Mouse (Mus musculus): Measurements from ENCODE around the gene Decr2. TPM values are rescaled to one million over a fixed set of nuclear protein-coding genes. Genes with fewer than 3 reads are reported as not detected.
A peak's percentile ranks its signal among the peaks of the same experiment; 100 is the strongest.

Gene Decr2
- polyA plus RNA-seq, 1 experiment from 2014 or later: 34.3 TPM

DNA sequence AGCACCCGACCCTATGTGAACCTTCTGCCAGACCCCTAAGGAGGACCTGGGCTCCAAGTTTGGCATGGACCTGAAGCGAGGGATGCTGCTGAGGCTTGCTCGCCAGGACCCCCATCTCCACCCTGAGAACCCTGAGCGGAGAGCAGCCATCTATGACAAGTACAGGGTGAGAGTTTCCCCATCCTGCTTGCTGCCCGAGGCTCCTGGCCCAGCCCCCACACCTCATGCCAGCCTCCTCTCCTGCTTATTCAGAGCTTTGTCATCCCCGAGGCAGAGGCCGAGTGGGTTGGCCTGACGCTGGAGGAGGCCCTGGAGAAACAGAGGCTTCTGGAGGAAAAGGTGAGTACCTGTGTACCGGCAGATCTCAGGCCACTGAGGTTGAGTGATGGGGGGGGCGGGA is 35.1 kb upstream of the Decr2 start:
- H3K27me3 ChIP-seq (ENCODE audit: control insufficient read depth, insufficient read depth, low read length): no peaks in the 10 kb centered on the region
- H3K9me3 ChIP-seq (replicated peaks; ENCODE audit: control insufficient read depth, low read length): no peaks in the 10 kb centered on the region
- 89% methylated on average over 10 of the region's 10 CpGs for WGBS (ENCODE audit: insufficient replicate concordance)
- no peak overlapping the region for H3K27ac ChIP-seq (ENCODE audit: low read depth, low read length)
- H3K4me3 ChIP-seq (ENCODE audit: low read depth, low read length): no peak overlapping the region
- H3K9ac ChIP-seq (ENCODE audit: low read depth, low read length): no peak overlapping the region
- H3K4me1 ChIP-seq (ENCODE audit: control insufficient read depth, insufficient read depth, low read length): peaks cover 8% of the 10 kb centered on the region; the same call in 1 of the 2 replicates
- ATAC-seq (replicated peaks; ENCODE audit: insufficient number of reproducible peaks, low FRiP score, low TSS enrichment): no peak
- H3K36me3 ChIP-seq (ENCODE audit: control insufficient read depth, insufficient read depth, low read length): peaks cover 28% of the 10 kb centered on the region
- H3K4me2 ChIP-seq: no peak overlapping the region

DNA sequence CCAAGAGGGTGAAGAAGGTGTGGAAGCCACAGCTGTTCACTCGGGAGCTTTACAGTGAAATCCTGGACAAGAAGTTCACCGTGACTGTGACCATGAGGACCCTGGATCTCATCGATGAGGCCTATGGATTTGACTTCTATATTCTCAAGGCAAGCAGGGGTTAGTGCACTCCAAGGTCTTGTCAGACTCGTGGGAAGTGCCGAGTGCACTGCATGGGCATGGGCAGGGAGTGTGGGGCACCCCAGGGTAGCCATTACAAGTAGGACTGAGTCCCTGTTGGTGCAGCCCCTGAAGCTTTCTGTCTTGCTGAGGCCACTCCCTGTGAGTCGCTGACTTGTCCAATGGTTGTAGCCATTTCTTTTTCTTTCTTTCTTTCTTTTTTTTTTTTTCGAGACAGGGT is 34.4 kb upstream of the Decr2 start:
- ATAC-seq (replicated peaks; ENCODE audit: insufficient number of reproducible peaks, low FRiP score, low TSS enrichment): no peak
- no peaks in the 10 kb centered on the region for H3K9me3 ChIP-seq (replicated peaks; ENCODE audit: control insufficient read depth, low read length)
- H3K27me3 ChIP-seq (ENCODE audit: control insufficient read depth, insufficient read depth, low read length): peaks cover 4% of the 10 kb centered on the region
- peak overlapping the region; percentile 88 for H3K9ac ChIP-seq (ENCODE audit: low read depth, low read length)
- no peak overlapping the region for H3K27ac ChIP-seq (ENCODE audit: low read depth, low read length)
- WGBS (ENCODE audit: insufficient replicate concordance): 83% methylated on average over 7 of the region's 7 CpGs
- peaks cover 8% of the 10 kb centered on the region; the same call in 1 of the 2 replicates for H3K4me1 ChIP-seq (ENCODE audit: control insufficient read depth, insufficient read depth, low read length)
- H3K4me3 ChIP-seq (ENCODE audit: low read depth, low read length): peak overlapping the region; percentile 100
- H3K4me2 ChIP-seq: peak overlapping the region; percentile 81
- H3K36me3 ChIP-seq (ENCODE audit: control insufficient read depth, insufficient read depth, low read length): peaks cover 26% of the 10 kb centered on the region

DNA sequence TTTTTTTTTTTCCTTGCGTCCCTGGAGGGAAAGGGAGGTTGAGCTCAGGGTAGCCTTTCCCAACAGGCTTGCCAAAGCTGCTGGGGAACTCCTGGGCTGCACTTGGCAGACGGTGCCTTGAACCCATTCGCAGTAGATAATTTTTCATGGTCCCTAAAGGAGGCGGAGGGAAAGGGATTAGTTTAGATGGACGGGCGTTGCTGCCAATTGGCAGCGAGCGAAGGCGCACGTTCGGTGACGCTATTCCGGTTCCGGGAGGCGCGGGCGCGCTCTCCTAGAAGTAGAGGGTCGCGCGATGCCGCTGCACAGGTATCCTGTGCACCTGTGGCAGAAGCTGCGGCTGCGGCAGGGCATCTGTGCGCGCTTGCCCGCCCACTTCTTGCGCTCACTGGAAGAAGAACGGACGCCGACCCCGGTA is 33.1 kb upstream of the Decr2 start, which contains the start of gene Mrpl28:
Gene Mrpl28 (plus strand): TSS at position 234 of the 418 bp plus-strand sequence.
- H3K4me2 ChIP-seq: peak within 1 kb of the TSS; percentile 81
- peaks cover 8% of the 10 kb centered on the region; the same call in 1 of the 2 replicates for H3K4me1 ChIP-seq (ENCODE audit: control insufficient read depth, insufficient read depth, low read length)
- peak; percentile 76 for ATAC-seq (replicated peaks; ENCODE audit: insufficient number of reproducible peaks, low FRiP score, low TSS enrichment)
- WGBS (ENCODE audit: insufficient replicate concordance): under 1% methylated on average over 32 of the region's 32 CpGs
- H3K4me3 ChIP-seq (ENCODE audit: low read depth, low read length): peak within 1 kb of the TSS; percentile 100
- peaks cover 8% of the 10 kb centered on the region for H3K27me3 ChIP-seq (ENCODE audit: control insufficient read depth, insufficient read depth, low read length)
- H3K9me3 ChIP-seq (replicated peaks; ENCODE audit: control insufficient read depth, low read length): no peaks in the 10 kb centered on the region
- H3K36me3 ChIP-seq (ENCODE audit: control insufficient read depth, insufficient read depth, low read length): peaks cover 22% of the 10 kb centered on the region
- H3K27ac ChIP-seq (ENCODE audit: low read depth, low read length): 0 out of 2 replicates have a peak within 1 kb of the TSS, but pooled peaks have one; percentile 10
- H3K9ac ChIP-seq (ENCODE audit: low read depth, low read length): peak within 1 kb of the TSS; percentile 88

DNA sequence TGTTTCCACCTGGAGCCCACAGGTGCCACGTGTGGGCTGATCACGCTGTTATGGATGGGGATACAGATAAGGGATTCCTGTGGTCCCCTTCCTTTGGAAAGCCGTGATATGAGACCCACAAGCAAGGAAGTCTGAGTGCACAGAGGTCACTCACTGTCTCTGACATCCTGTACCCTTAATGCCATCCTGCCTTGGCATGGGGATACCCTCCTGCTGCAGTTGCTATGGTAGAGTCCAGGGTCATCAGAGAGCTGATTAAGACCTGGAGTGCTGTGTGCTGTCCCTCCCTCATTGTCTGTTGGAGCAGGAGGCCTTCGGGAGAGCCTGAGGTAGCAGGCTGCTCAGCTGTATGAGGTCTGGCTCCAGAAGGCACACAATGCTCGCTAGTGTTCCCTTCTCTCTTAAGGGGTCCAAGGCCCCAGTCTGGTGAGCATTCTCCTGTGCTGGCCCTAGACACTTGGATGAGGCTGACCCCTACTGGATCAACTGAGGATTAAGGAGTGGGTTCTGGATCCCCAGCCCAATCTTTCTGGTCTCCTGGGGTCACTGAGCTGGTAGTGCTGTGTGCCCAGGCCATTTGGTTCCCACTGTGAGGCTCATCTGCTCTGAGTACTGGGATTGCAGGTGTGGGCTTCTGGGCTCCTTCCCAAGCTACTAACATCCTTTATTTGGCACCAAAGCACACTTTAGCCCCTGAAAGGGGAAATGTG is 32.4 kb upstream of the Decr2 start:
- H3K4me1 ChIP-seq (ENCODE audit: control insufficient read depth, insufficient read depth, low read length): peaks cover 8% of the 10 kb centered on the region; the same call in 1 of the 2 replicates
- 63% methylated on average over 5 of the region's 5 CpGs for WGBS (ENCODE audit: insufficient replicate concordance)
- H3K36me3 ChIP-seq (ENCODE audit: control insufficient read depth, insufficient read depth, low read length): peaks cover 19% of the 10 kb centered on the region
- H3K27me3 ChIP-seq (ENCODE audit: control insufficient read depth, insufficient read depth, low read length): peaks cover 15% of the 10 kb centered on the region
- H3K9me3 ChIP-seq (replicated peaks; ENCODE audit: control insufficient read depth, low read length): no peaks in the 10 kb centered on the region
- H3K27ac ChIP-seq (ENCODE audit: low read depth, low read length): no peak overlapping the region
- no peak overlapping the region; the same call in 1 of the 2 replicates for H3K4me2 ChIP-seq
- no peak for ATAC-seq (replicated peaks; ENCODE audit: insufficient number of reproducible peaks, low FRiP score, low TSS enrichment)
- H3K9ac ChIP-seq (ENCODE audit: low read depth, low read length): no peak overlapping the region
- H3K4me3 ChIP-seq (ENCODE audit: low read depth, low read length): no peak overlapping the region

DNA sequence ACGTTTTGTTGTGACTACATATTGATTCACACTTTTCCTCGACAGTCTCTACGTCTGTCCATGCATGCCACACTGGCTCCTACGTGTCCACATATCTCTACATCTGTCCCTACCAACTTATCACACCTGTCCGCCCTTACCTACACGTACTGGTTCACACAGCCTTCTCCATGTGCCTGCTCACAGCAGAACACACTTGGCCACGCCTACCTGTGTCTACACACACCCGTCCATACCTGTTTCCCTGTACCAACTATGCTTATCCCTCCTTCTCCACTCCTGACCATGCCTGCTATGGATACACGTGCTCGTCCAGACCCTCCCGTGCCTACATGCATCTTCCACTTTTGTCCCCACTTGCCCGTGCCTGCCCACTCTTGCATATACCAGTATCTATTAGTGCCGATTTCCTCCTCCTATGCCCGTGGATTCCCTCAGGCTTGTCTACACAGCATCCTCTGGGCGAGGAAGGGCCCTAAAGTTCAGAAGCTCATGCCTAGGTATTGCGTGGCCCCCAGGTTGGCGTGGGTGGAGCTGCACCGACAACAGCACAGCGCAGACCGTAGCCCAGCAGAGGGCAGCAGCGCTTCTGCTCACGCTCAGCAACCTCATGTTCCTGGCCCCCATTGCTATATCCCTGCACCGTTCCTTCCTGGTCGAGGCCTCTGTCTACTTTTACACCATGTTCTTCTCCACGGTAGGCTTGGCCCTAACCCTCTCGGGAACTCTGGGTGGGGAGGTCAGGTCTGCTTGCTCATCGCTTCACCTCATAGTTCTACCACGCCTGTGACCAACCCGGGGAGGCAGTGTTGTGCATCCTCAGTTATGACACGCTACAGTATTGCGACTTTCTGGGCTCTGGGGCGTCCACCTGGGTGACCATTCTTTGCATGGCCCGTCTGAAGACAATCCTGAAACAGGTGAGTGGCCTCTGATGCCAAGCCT is 29.9 kb upstream of the Decr2 start:
- Histone ChIP-seq H3K36me3 (ENCODE audit: control insufficient read depth, insufficient read depth, low read length) (no peaks in the 10 kb centered on the region), H3K9me3 (replicated peaks; ENCODE audit: control insufficient read depth, low read length) (no peaks in the 10 kb centered on the region), H3K27ac (ENCODE audit: low read depth, low read length) (no peak overlapping the region), H3K4me3 (ENCODE audit: low read depth, low read length) (no peak overlapping the region), H3K9ac (ENCODE audit: low read depth, low read length) (no peak overlapping the region), H3K4me2 (no peak overlapping the region), H3K27me3 (ENCODE audit: control insufficient read depth, insufficient read depth, low read length) (peaks cover 41% of the 10 kb centered on the region), H3K4me1 (ENCODE audit: control insufficient read depth, insufficient read depth, low read length) (peaks cover 8% of the 10 kb centered on the region; the same call in 1 of the 2 replicates)
- no peak for ATAC-seq (replicated peaks; ENCODE audit: insufficient number of reproducible peaks, low FRiP score, low TSS enrichment)
- 46% methylated on average over 33 of the region's 33 CpGs for WGBS (ENCODE audit: insufficient replicate concordance)

DNA sequence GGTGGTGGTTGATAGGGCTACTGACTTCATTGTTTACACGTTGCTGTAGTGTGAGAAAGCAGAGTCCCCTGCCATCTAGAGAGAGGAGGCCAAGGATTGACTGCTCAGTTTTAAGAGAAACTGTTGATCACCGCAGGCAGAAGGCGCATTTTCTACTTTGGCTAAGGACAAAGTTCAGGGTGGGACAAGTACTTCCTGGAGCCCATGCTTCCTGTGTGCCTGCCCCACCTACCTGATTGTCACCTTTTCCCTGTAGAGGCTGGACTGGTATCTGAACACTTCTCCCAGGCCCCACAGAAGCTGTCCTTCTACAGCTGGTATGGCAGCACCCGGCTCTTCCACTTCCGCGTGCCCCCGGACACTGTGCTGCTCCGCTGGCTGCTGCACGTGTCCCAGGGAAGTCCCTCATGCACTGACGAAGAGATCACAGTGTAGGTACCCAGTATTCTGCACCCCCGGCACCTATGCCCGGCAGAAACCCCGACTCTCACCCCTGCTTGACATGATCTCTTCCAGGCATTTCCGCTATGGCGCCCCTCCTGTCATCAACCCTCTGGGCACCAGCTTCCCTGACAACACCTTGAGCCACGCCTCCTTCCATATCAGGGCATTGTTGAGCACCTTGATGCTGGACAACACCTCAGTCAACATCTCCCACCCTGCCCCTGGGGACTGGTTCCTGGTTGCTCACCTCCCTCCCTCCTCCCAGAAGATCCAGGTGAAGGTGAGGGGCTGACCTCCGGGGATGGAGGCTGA is 26.5 kb upstream of the Decr2 start:
- Histone ChIP-seq H3K4me2 (no peak overlapping the region), H3K27ac (ENCODE audit: low read depth, low read length) (no peak overlapping the region), H3K4me3 (ENCODE audit: low read depth, low read length) (no peak overlapping the region), H3K36me3 (ENCODE audit: control insufficient read depth, insufficient read depth, low read length) (no peaks in the 10 kb centered on the region), H3K4me1 (ENCODE audit: control insufficient read depth, insufficient read depth, low read length) (peaks cover 8% of the 10 kb centered on the region), H3K9ac (ENCODE audit: low read depth, low read length) (no peak overlapping the region), H3K9me3 (replicated peaks; ENCODE audit: control insufficient read depth, low read length) (no peaks in the 10 kb centered on the region), H3K27me3 (ENCODE audit: control insufficient read depth, insufficient read depth, low read length) (peaks cover 73% of the 10 kb centered on the region)
- WGBS (ENCODE audit: insufficient replicate concordance): 78% methylated on average over 17 of the region's 17 CpGs
- no peak for ATAC-seq (replicated peaks; ENCODE audit: insufficient number of reproducible peaks, low FRiP score, low TSS enrichment)

DNA sequence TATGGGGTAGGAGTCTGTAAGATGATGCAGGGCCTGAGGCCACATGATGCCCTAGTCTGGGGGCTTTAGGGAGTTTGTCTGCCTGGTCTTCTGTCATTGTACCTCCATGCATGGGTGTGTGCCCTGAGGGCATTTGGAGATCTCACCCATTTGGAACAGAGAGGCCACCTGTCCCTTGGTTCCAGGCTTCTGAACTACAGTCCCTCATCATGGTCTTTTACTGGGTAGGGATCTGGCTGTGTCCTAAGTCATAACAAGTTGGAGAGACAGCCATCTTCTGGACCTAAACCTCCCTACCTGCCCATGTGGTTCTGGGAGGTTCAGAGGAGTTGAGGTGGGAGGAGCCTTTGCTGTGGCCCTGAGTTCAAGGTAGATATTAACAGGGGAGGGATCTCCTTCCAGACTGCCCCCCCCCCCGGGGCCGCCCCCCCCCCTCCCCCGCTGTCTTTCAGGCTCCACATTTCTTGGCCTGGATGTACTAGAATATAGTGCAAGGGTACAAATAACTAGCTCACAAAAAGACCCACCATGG is 25.9 kb upstream of the Decr2 start:
- no peak overlapping the region for H3K27ac ChIP-seq (ENCODE audit: low read depth, low read length)
- H3K4me1 ChIP-seq (ENCODE audit: control insufficient read depth, insufficient read depth, low read length): peaks cover 8% of the 10 kb centered on the region
- no peak overlapping the region for H3K9ac ChIP-seq (ENCODE audit: low read depth, low read length)
- H3K4me2 ChIP-seq: no peak overlapping the region
- H3K36me3 ChIP-seq (ENCODE audit: control insufficient read depth, insufficient read depth, low read length): no peaks in the 10 kb centered on the region
- no peak for ATAC-seq (replicated peaks; ENCODE audit: insufficient number of reproducible peaks, low FRiP score, low TSS enrichment)
- no peak overlapping the region for H3K4me3 ChIP-seq (ENCODE audit: low read depth, low read length)
- H3K9me3 ChIP-seq (replicated peaks; ENCODE audit: control insufficient read depth, low read length): no peaks in the 10 kb centered on the region
- 70% methylated on average over 3 of the region's 3 CpGs for WGBS (ENCODE audit: insufficient replicate concordance)
- H3K27me3 ChIP-seq (ENCODE audit: control insufficient read depth, insufficient read depth, low read length): peaks cover 79% of the 10 kb centered on the region

Measured in heart, embryonic 11.5 days (tissue).